Mouse (Mus musculus) CH12.LX (cell line): ENCODE measurements around the gene Brd1. TPM values are rescaled to one million over a fixed set of nuclear protein-coding genes. Genes with fewer than 3 reads are reported as not detected.

Experiments
- DNase-seq: peaks from one replicate; pipeline ENCODE4 v3.0.0-alpha.2; 2013; ENCODE audit errors: extremely low read depth
- H3K27ac ChIP-seq: 2 replicates; pipeline ENCODE4 v1.5.1; 2012; ENCODE audit warnings: low read depth, mild to moderate bottlenecking, control low read depth, moderate library complexity; ENCODE audit not compliant: insufficient read depth
- H3K27me3 ChIP-seq: replicated peaks from 2 replicates; pipeline ENCODE3; 2012; ENCODE audit warnings: inconsistent platforms
- H3K36me3 ChIP-seq, 2 experiments: replicated peaks in 1 of 2; 2 replicates each; pipeline versions ENCODE3 to v1.6.1; 2012; ENCODE audit warnings: inconsistent platforms in 1 of 2, low read length in 1 of 2, mild to moderate bottlenecking in 1 of 2, mixed read lengths in 1 of 2, moderate library complexity in 1 of 2; ENCODE audit not compliant: control insufficient read depth in 1 of 2, insufficient read depth in 1 of 2
- H3K4me1 ChIP-seq, 2 experiments: 2 replicates each; pipeline ENCODE4 v1.6.1; 2012; ENCODE audit warnings: inconsistent platforms in 1 of 2, moderate library complexity in 1 of 2; ENCODE audit not compliant: insufficient read depth in 2 of 2, control insufficient read depth in 1 of 2
- H3K4me2 ChIP-seq: 2 replicates; pipeline ENCODE4 v1.6.1; 2012; ENCODE audit warnings: low read depth, mild to moderate bottlenecking, control low read depth; ENCODE audit not compliant: poor library complexity, insufficient read depth, severe bottlenecking
- H3K4me3 ChIP-seq, 3 experiments: fragments of 150-350 bp in 1 of 3; sonication (generic) in 1 of 3; replicated peaks in 1 of 3; 2 replicates each; pipeline versions ENCODE3 to v1.5.1; 2011 to 2012; ENCODE audit warnings: low read depth in 2 of 3, low read length in 2 of 3, mild to moderate bottlenecking in 2 of 3, moderate library complexity in 2 of 3, control low read depth in 1 of 3, improper control_type of control experiment in 1 of 3, inconsistent platforms in 1 of 3, mixed read lengths in 1 of 3; ENCODE audit not compliant: poor library complexity in 1 of 3
- H3K79me2 ChIP-seq: replicated peaks from 2 replicates; pipeline ENCODE4 v1.6.1; 2012; ENCODE audit warnings: mild to moderate bottlenecking, moderate library complexity; ENCODE audit not compliant: control insufficient read depth, poor library complexity, insufficient read depth, severe bottlenecking; ENCODE audit errors: extremely low read depth
- H3K9ac ChIP-seq: 2 replicates; pipeline ENCODE4 v1.6.1; 2012; ENCODE audit warnings: low read depth, mild to moderate bottlenecking, control low read depth, moderate library complexity; ENCODE audit not compliant: insufficient read depth
- H3K9me3 ChIP-seq: replicated peaks from 2 replicates; pipeline ENCODE3; 2012; ENCODE audit warnings: low read length, inconsistent platforms, mixed read lengths
- CHD1 ChIP-seq: IDR thresholded peaks from 2 replicates; pipeline ENCODE4 v1.6.1; 2012; ENCODE audit warnings: low read depth, low read length, improper control_type of control experiment, inconsistent platforms
- CHD2 ChIP-seq: IDR thresholded peaks from 2 replicates; pipeline ENCODE4 v1.6.1; 2011; ENCODE audit warnings: low read length, improper control_type of control experiment
- EP300 ChIP-seq: IDR thresholded peaks from 2 replicates; pipeline ENCODE4 v1.6.1; 2011; ENCODE audit warnings: low read length, improper control_type of control experiment
- ETS1 ChIP-seq: conservative IDR thresholded peaks from 2 replicates; pipeline ENCODE4 v1.6.1; 2012; ENCODE audit warnings: low read depth, mild to moderate bottlenecking, inconsistent platforms, low read length, improper control_type of control experiment, moderate library complexity
- GABPA ChIP-seq: IDR thresholded peaks from 2 replicates; pipeline ENCODE4 v1.6.1; 2012; ENCODE audit warnings: low read depth, low read length, improper control_type of control experiment, inconsistent platforms; ENCODE audit not compliant: insufficient replicate concordance
- MAFK ChIP-seq: IDR thresholded peaks from 2 replicates; pipeline ENCODE4 v1.6.1; 2011; ENCODE audit warnings: low read length, improper control_type of control experiment; ENCODE audit not compliant: insufficient replicate concordance
- MEF2A ChIP-seq: IDR thresholded peaks from 2 replicates; pipeline ENCODE4 v1.6.1; 2014; ENCODE audit warnings: low read depth, mild to moderate bottlenecking, inconsistent platforms, low read length, improper control_type of control experiment, borderline replicate concordance
- MXI1 ChIP-seq: IDR thresholded peaks from 2 replicates; pipeline ENCODE4 v1.6.1; 2011; ENCODE audit warnings: mild to moderate bottlenecking, low read depth, low read length, improper control_type of control experiment
- MYC ChIP-seq: IDR thresholded peaks from 2 replicates; pipeline ENCODE4 v1.6.1; 2011; ENCODE audit warnings: low read depth, mild to moderate bottlenecking, improper control_type of control experiment, low read length
- NELFE ChIP-seq: IDR thresholded peaks from 2 replicates; pipeline ENCODE4 v1.6.1; 2011; ENCODE audit warnings: low read depth, low read length, improper control_type of control experiment
- NRF1 ChIP-seq: IDR thresholded peaks from 2 replicates; pipeline ENCODE4 v1.6.1; 2014; ENCODE audit warnings: low read depth, mild to moderate bottlenecking, inconsistent platforms, low read length, improper control_type of control experiment, moderate library complexity
- PAX5 ChIP-seq: IDR thresholded peaks from 2 replicates; pipeline ENCODE4 v1.6.1; 2012; ENCODE audit warnings: low read length, inconsistent platforms, mixed read lengths
- POLR2AphosphoS2 ChIP-seq: IDR thresholded peaks from 2 replicates; pipeline ENCODE4 v1.6.1; 2011; ENCODE audit warnings: low read depth, low read length, improper control_type of control experiment
- RAD21 ChIP-seq: IDR thresholded peaks from 2 replicates; pipeline ENCODE4 v1.6.1; 2011; ENCODE audit warnings: low read depth, mild to moderate bottlenecking, low read length, improper control_type of control experiment, moderate library complexity
- RCOR1 ChIP-seq: conservative IDR thresholded peaks from 2 replicates; pipeline ENCODE4 v1.6.1; 2012; ENCODE audit warnings: low read depth, mild to moderate bottlenecking, inconsistent platforms, low read length, improper control_type of control experiment
- SIN3A ChIP-seq: IDR thresholded peaks from 2 replicates; pipeline ENCODE4 v1.6.1; 2012; ENCODE audit warnings: low read length, improper control_type of control experiment, inconsistent platforms
- SMC3 ChIP-seq: IDR thresholded peaks from 2 replicates; pipeline ENCODE4 v1.6.1; 2011; ENCODE audit warnings: low read depth, low read length, improper control_type of control experiment
- TBP ChIP-seq: conservative IDR thresholded peaks from 2 replicates; pipeline ENCODE4 v1.6.1; 2011; ENCODE audit warnings: low read depth, low read length, improper control_type of control experiment
- TCF12 ChIP-seq: IDR thresholded peaks from 2 replicates; pipeline ENCODE4 v1.6.1; 2014; ENCODE audit warnings: low read depth, mild to moderate bottlenecking, inconsistent platforms, low read length, improper control_type of control experiment
- UBTF ChIP-seq: IDR thresholded peaks from 2 replicates; pipeline ENCODE4 v1.6.1; 2012; ENCODE audit warnings: low read depth, mild to moderate bottlenecking, inconsistent platforms, low read length, improper control_type of control experiment, moderate library complexity
- USF1 ChIP-seq: IDR thresholded peaks from 2 replicates; pipeline ENCODE4 v1.6.1; 2014; ENCODE audit warnings: low read depth, mild to moderate bottlenecking, inconsistent platforms, low read length, improper control_type of control experiment
- ZC3H11A ChIP-seq: IDR thresholded peaks from 2 replicates; pipeline ENCODE4 v1.6.1; 2012; ENCODE audit warnings: low read depth, mild to moderate bottlenecking, inconsistent platforms, low read length, improper control_type of control experiment
- ZKSCAN1 ChIP-seq: IDR thresholded peaks from 2 replicates; pipeline ENCODE4 v1.6.1; 2012; ENCODE audit warnings: low read depth, inconsistent platforms, low read length, improper control_type of control experiment, borderline replicate concordance
- ZMIZ1 ChIP-seq: IDR thresholded peaks from 2 replicates; pipeline ENCODE4 v1.6.1; 2012; ENCODE audit warnings: low read depth, mild to moderate bottlenecking, inconsistent platforms, low read length, improper control_type of control experiment
- ZNF384 ChIP-seq: IDR thresholded peaks from 2 replicates; pipeline ENCODE4 v1.6.1; 2012; ENCODE audit warnings: low read depth, low read length, improper control_type of control experiment, inconsistent platforms
- dilution Hi-C: fragments of 300-500 bp; cut with MboI; formaldehyde crosslinking; loops from 2 replicates; pipeline ENCODE4 v1.14.3; 2020; ENCODE audit warnings: low sequenced_read_pairs; ENCODE audit not compliant: extremely low pct_unique_long_range_greater_than_20kb, extremely low pct_ligation_motif_present
- in situ Hi-C: fragments of 300-500 bp; cut with MboI; formaldehyde crosslinking; loops from 3 replicates; pipeline ENCODE4 v1.14.3; 2019; ENCODE audit warnings: low sequenced_read_pairs, low pct_ligation_motif_present, low pct_unique_long_range_greater_than_20kb, mixed read lengths
- polyA plus RNA-seq: library from polyadenylated mRNA; unstranded; fragments of >175 nt; gene quantifications from 2 replicates; pipeline ENCODE4 v1.2.1, GENCODE M21; 2012; ENCODE audit warnings: low read depth; ENCODE audit not compliant: insufficient read length
- total RNA-seq, 2 experiments: library from RNA; depleted of rRNA; stranded (reverse); fragments of 300-350 nt in 1 of 2; fragments of >200 nt in 1 of 2; gene quantifications; 2 replicates each; pipeline ENCODE4 v1.2.3; 2012 to 2014

Brd1 gene
- total and polyA plus RNA-seq, 3 experiments = 13.6 to 19.1 (median 16.2) TPM

DNA sequence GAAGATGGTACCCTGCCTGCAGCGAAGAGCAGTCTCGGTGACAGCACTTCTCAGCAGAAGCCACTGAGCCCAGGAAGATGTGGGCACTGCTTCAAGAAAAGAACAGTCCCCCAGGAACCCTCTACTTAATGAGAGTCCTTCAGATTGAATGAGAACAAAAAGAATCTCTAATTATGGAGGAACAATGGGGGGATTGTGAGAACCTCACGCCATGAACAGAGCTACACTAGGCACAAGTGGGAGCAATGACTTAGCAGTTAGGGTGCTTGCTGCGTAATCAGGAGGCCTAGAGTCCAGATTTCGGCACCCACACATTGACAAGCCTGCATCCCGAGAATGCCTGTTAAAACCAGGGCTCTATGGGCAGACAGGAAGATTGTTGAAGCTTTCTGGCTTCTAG, 7.3 kb upstream of the Brd1 start (continued):
- TF ChIP-seq CHD1 = no peak
- no peak for TF ChIP-seq MXI1
- TF ChIP-seq TBP = no peak

DNA sequence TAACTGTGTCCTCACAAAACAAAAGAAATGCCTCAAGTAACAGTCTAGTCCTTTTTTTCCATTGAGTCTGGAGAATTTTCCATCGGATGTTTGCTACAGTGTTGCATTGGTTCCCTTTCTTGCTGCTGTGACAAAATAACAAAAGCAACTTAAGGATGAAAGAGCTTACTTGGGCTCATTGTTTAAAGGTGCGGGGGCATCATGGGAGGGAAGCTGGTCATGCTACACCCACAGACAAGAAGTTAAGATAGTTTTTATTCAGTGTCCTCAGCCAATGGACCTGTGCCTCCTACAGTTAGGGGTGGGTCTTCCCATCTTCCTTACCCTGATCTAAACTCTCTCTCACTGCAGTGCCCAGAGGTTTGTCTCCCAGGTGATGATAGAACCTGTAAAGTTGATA, 4.4 kb upstream of the Brd1 start:
- Histone ChIP-seq H3K9ac (no peak overlapping the region), H3K36me3 (no peaks in the 10 kb centered on the region), H3K4me3 (no peak overlapping the region), H3K4me2 (no peak overlapping the region), H3K79me2 (peaks cover 3% of the 10 kb centered on the region; the same call in 1 of the 2 replicates), H3K27ac (no peak overlapping the region), H3K9me3 (no peaks in the 10 kb centered on the region), H3K4me1 (peaks cover 3 to 13% of the 10 kb centered on the region in 2 experiments; a peak in 3 of 4 replicates), H3K27me3 (no peaks in the 10 kb centered on the region)
- no peak for DNase-seq
- in situ Hi-C loops = no loop called here
- dilution Hi-C loops = no loop called here
- TF ChIP-seq ZMIZ1 = no peak
- TF ChIP-seq PAX5 = no peak
- TF ChIP-seq CHD1 = no peak
- no peak for TF ChIP-seq GABPA
- TF ChIP-seq ZNF384 = no peak
- no peak for TF ChIP-seq CHD2
- no peak for TF ChIP-seq POLR2AphosphoS2
- no peak for TF ChIP-seq NRF1
- TF ChIP-seq ZC3H11A = no peak
- TF ChIP-seq MAFK = no peak
- no peak for TF ChIP-seq MXI1
- no peak for TF ChIP-seq ETS1

- no peak overlapping the region for H3K9ac ChIP-seq
- peaks cover 26% of the 10 kb centered on the region for H3K79me2 ChIP-seq
- no peaks in the 10 kb centered on the region for H3K27me3 ChIP-seq
- in situ Hi-C loops (no loop called here), dilution Hi-C loops (no loop called here)
- no peak for TF ChIP-seq USF1
- no peak for TF ChIP-seq EP300
- no peak for TF ChIP-seq SMC3
- TF ChIP-seq RAD21 = no peak
- no peak for TF ChIP-seq NRF1
- TF ChIP-seq MEF2A = no peak
- no peak for TF ChIP-seq ZKSCAN1
- TF ChIP-seq UBTF = no peak
- TF ChIP-seq NELFE = no peak
- no peak for TF ChIP-seq MYC
- TF ChIP-seq MAFK = no peak
- TF ChIP-seq CHD1 = no peak
- TF ChIP-seq RCOR1 = no peak
- TF ChIP-seq ZNF384 = no peak
- no peak for TF ChIP-seq TBP
- no peak for TF ChIP-seq MXI1
- TF ChIP-seq SIN3A = no peak
- no peak for TF ChIP-seq ZC3H11A
- no peak for TF ChIP-seq TCF12
- no peak overlapping the region for H3K4me3 ChIP-seq
- no peaks in the 10 kb centered on the region for H3K9me3 ChIP-seq
- no peak for DNase-seq
- H3K27ac ChIP-seq = no peak overlapping the region
- peaks cover 0 to 5% of the 10 kb centered on the region in 2 experiments for H3K36me3 ChIP-seq
- peaks cover 9 to 26% of the 10 kb centered on the region in 2 experiments; a peak in 3 of 4 replicates for H3K4me1 ChIP-seq
- no peak overlapping the region for H3K4me2 ChIP-seq
These were observed 2.1 kb upstream of the Brd1 start for GRCm38 (mm10) chr15:88736166-88736565.
